Mouse (Mus musculus) neural tube, embryonic 15.5 days (tissue): ENCODE data around the gene Ssh3. TPM values are rescaled to one million over a fixed set of nuclear protein-coding genes. Genes with fewer than 3 reads are reported as not detected.

Source experiments
- ATAC-seq: fragments of 200-750 bp; cut with Nextera tagmentation; 2 replicates; pipeline ENCODE4 v1.8.0; 2017; ENCODE audit warnings: mild to moderate bottlenecking, moderate TSS enrichment, moderate library complexity; ENCODE audit not compliant: low FRiP score
- H3K27ac ChIP-seq: fragments of 300-500 bp; sonication (generic); replicated peaks from 2 replicates; pipeline ENCODE4 v1.5.1; 2015; ENCODE audit warnings: mild to moderate bottlenecking, inconsistent platforms
- H3K27me3 ChIP-seq: fragments of 300-500 bp; sonication (generic); replicated peaks from 2 replicates; pipeline ENCODE4 v1.6.1; 2015; ENCODE audit warnings: inconsistent platforms
- H3K36me3 ChIP-seq: fragments of 300-500 bp; sonication (generic); 2 replicates; pipeline ENCODE4 v1.6.1; 2015; ENCODE audit warnings: inconsistent platforms
- H3K4me1 ChIP-seq: fragments of 300-500 bp; sonication (generic); 2 replicates; pipeline ENCODE4 v1.6.1; 2015; ENCODE audit warnings: inconsistent platforms
- H3K4me2 ChIP-seq: fragments of 300-500 bp; sonication (generic); 2 replicates; pipeline ENCODE4 v1.6.1; 2015; ENCODE audit warnings: inconsistent platforms, mild to moderate bottlenecking, moderate library complexity
- H3K4me3 ChIP-seq: fragments of 300-500 bp; sonication (generic); replicated peaks from 2 replicates; pipeline ENCODE4 v1.5.1; 2015; ENCODE audit warnings: mild to moderate bottlenecking, inconsistent platforms
- H3K9ac ChIP-seq: fragments of 300-500 bp; sonication (generic); replicated peaks from 2 replicates; pipeline ENCODE4 v1.6.1; 2015; ENCODE audit warnings: mild to moderate bottlenecking, inconsistent platforms
- H3K9me3 ChIP-seq: fragments of 300-500 bp; sonication (generic); replicated peaks from 2 replicates; pipeline ENCODE4 v1.6.1; 2016; ENCODE audit warnings: inconsistent platforms
- WGBS: fragments of 180-500 bp; shearing (Covaris S2); methylation state at CpG from one replicate; pipeline ENCODE4 v1.1.7; 2015; ENCODE audit warnings: mixed read lengths; 5-methylcytosine and 5-hydroxymethylcytosine counted together
- polyA plus RNA-seq: library from polyadenylated mRNA; unstranded; fragments of >200 nt; fragmentation: Nextera tagmentation; extraction: Ambion mirVana; gene quantifications from 2 replicates; pipeline ENCODE4 v1.2.1, GENCODE M21; 2015

Ssh3 gene
- polyA plus RNA-seq = 19.8 TPM in 2 replicates

- peak within 1 kb of the TSS; percentile 47 for H3K9ac ChIP-seq
- peaks cover 28% of the 10 kb centered on the region for H3K36me3 ChIP-seq
- H3K4me1 ChIP-seq = peaks cover 12% of the 10 kb centered on the region
- H3K4me3 ChIP-seq = peak within 1 kb of the TSS; percentile 40
- H3K27me3 ChIP-seq = peaks cover 20% of the 10 kb centered on the region
- H3K4me2 ChIP-seq = peak within 1 kb of the TSS; percentile 60
- no peaks in the 10 kb centered on the region for H3K9me3 ChIP-seq
- WGBS = 7% methylated on average over 46 of the region's 46 CpGs
- no peak within 1 kb of the TSS for H3K27ac ChIP-seq
- ATAC-seq = peak; percentile 74; the same call in 1 of the 2 replicates
Observed at GRCm38 (mm10) chr19:4268566-4269361, at the start of gene Ssh3. Ssh3 (minus strand) TSS chr19:4269180.

- Histone ChIP-seq H3K27ac (no peak overlapping the region), H3K27me3 (no peaks in the 10 kb centered on the region), H3K9me3 (no peaks in the 10 kb centered on the region), H3K4me1 (no peaks in the 10 kb centered on the region), H3K9ac (no peak overlapping the region), H3K36me3 (peaks cover 69% of the 10 kb centered on the region), H3K4me2 (no peak overlapping the region), H3K4me3 (no peak overlapping the region)
- ATAC-seq = no peak
- 90% methylated on average over 3 of the region's 3 CpGs for WGBS
Observed at GRCm38 (mm10) chr19:4317181-4317580, 48.2 kb upstream of the Ssh3 start.

- Histone ChIP-seq H3K4me3 (no peak overlapping the region), H3K9me3 (no peaks in the 10 kb centered on the region), H3K27ac (no peak overlapping the region), H3K36me3 (peaks cover 53% of the 10 kb centered on the region), H3K9ac (no peak overlapping the region), H3K4me2 (no peak overlapping the region), H3K4me1 (no peaks in the 10 kb centered on the region), H3K27me3 (no peaks in the 10 kb centered on the region)
- no peak for ATAC-seq
- 81% methylated on average over 6 of the region's 6 CpGs for WGBS
Observed at GRCm38 (mm10) chr19:4315223-4315944, 46.4 kb upstream of the Ssh3 start.

- Histone ChIP-seq H3K27me3 (no peaks in the 10 kb centered on the region), H3K27ac (no peak overlapping the region), H3K4me3 (no peak overlapping the region), H3K9me3 (no peaks in the 10 kb centered on the region), H3K36me3 (peaks cover 8% of the 10 kb centered on the region; the same call in 1 of the 2 replicates), H3K4me2 (no peak overlapping the region), H3K4me1 (peaks cover 19% of the 10 kb centered on the region), H3K9ac (no peak overlapping the region)
- ATAC-seq = no peak
Observed at GRCm38 (mm10) chr19:4309776-4310185, 40.8 kb upstream of the Ssh3 start.

GRCm38 (mm10) chr19:4309302-4309701 is 40.3 kb upstream of the Ssh3 start:
- no peak overlapping the region for H3K27ac ChIP-seq
- peaks cover 24% of the 10 kb centered on the region for H3K4me1 ChIP-seq
- H3K4me2 ChIP-seq = no peak overlapping the region
- no peak for ATAC-seq
- no peak overlapping the region for H3K4me3 ChIP-seq
- no peaks in the 10 kb centered on the region for H3K27me3 ChIP-seq
- H3K9ac ChIP-seq = no peak overlapping the region
- no peaks in the 10 kb centered on the region for H3K9me3 ChIP-seq
- 92% methylated on average over 4 of the region's 4 CpGs for WGBS
- H3K36me3 ChIP-seq = peaks cover 8% of the 10 kb centered on the region; the same call in 1 of the 2 replicates

- under 1% methylated on average over 39 of the region's 46 CpGs for WGBS
- peak; percentile 80 for ATAC-seq
- Histone ChIP-seq H3K4me1 (peaks cover 55% of the 10 kb centered on the region), H3K27ac (peak within 1 kb of the TSS; percentile 87), H3K4me2 (peak within 1 kb of the TSS; percentile 80), H3K36me3 (no peaks in the 10 kb centered on the region), H3K4me3 (peak within 1 kb of the TSS; percentile 92), H3K9me3 (no peaks in the 10 kb centered on the region), H3K27me3 (no peaks in the 10 kb centered on the region), H3K9ac (peak within 1 kb of the TSS; percentile 99)
Observed at GRCm38 (mm10) chr19:4306190-4306577, 37.2 kb upstream of the Ssh3 start, which contains the start of gene Grk2. Grk2 (minus strand) TSS chr19:4306222.

GRCm38 (mm10) chr19:4305491-4306189 is 36.7 kb upstream of the Ssh3 start:
- peaks cover 60% of the 10 kb centered on the region for H3K4me1 ChIP-seq
- no peaks in the 10 kb centered on the region for H3K27me3 ChIP-seq
- peak overlapping the region; percentile 99 for H3K9ac ChIP-seq
- H3K27ac ChIP-seq = peak overlapping the region; percentile 87
- under 1% methylated on average over 64 of the region's 68 CpGs for WGBS
- H3K4me2 ChIP-seq = peak overlapping the region; percentile 80
- H3K36me3 ChIP-seq = no peaks in the 10 kb centered on the region
- ATAC-seq = peak; percentile 65
- peak overlapping the region; percentile 92 for H3K4me3 ChIP-seq
- H3K9me3 ChIP-seq = no peaks in the 10 kb centered on the region

- no peaks in the 10 kb centered on the region for H3K9me3 ChIP-seq
- no peaks in the 10 kb centered on the region for H3K27me3 ChIP-seq
- peak overlapping the region; percentile 80 for H3K4me2 ChIP-seq
- H3K4me3 ChIP-seq = peak overlapping the region; percentile 92
- H3K9ac ChIP-seq = peak overlapping the region; percentile 99
- H3K27ac ChIP-seq = peak overlapping the region; percentile 87; the same call in 1 of the 2 replicates
- no peak for ATAC-seq
- H3K36me3 ChIP-seq = no peaks in the 10 kb centered on the region
- WGBS = 59% methylated on average over 4 of the region's 4 CpGs
- peaks cover 68% of the 10 kb centered on the region for H3K4me1 ChIP-seq
Observed at GRCm38 (mm10) chr19:4304871-4305321, 35.9 kb upstream of the Ssh3 start.

GRCm38 (mm10) chr19:4304251-4304821 is 35.4 kb upstream of the Ssh3 start:
- WGBS = 77% methylated on average over 5 of the region's 5 CpGs
- H3K4me2 ChIP-seq = peak overlapping the region; percentile 80
- peak overlapping the region; percentile 92 for H3K4me3 ChIP-seq
- peaks cover 74% of the 10 kb centered on the region for H3K4me1 ChIP-seq
- 0 out of 2 replicates have a peak overlapping the region, but pooled peaks have one; percentile 87 for H3K27ac ChIP-seq
- no peaks in the 10 kb centered on the region for H3K27me3 ChIP-seq
- H3K9me3 ChIP-seq = no peaks in the 10 kb centered on the region
- peak overlapping the region; percentile 99; the same call in 1 of the 2 replicates for H3K9ac ChIP-seq
- no peak for ATAC-seq
- H3K36me3 ChIP-seq = no peaks in the 10 kb centered on the region

- Histone ChIP-seq H3K9me3 (no peaks in the 10 kb centered on the region), H3K27me3 (no peaks in the 10 kb centered on the region), H3K4me1 (peaks cover 79% of the 10 kb centered on the region), H3K36me3 (no peaks in the 10 kb centered on the region), H3K4me2 (peak overlapping the region; percentile 80), H3K4me3 (0 out of 2 replicates have a peak overlapping the region, but pooled peaks have one; percentile 92), H3K9ac (no peak overlapping the region), H3K27ac (peak overlapping the region; percentile 85)
- WGBS = 89% methylated on average over 5 of the region's 5 CpGs
- ATAC-seq = no peak
Observed at GRCm38 (mm10) chr19:4303640-4303995, 34.6 kb upstream of the Ssh3 start.
